Mouse (Mus musculus) stomach, embryonic 16.5 days (tissue): ENCODE measurements around the gene Tpm3. TPM values are rescaled to one million over a fixed set of nuclear protein-coding genes. Genes with fewer than 3 reads are reported as not detected.

Experiments used
- ATAC-seq: fragments of 200-750 bp; cut with Nextera tagmentation; 2 replicates; pipeline ENCODE4 v1.8.0; 2017; ENCODE audit warnings: moderate number of reproducible peaks, moderate TSS enrichment; ENCODE audit not compliant: insufficient read depth, low FRiP score
- H3K27ac ChIP-seq: fragments of 300-500 bp; sonication (generic); 2 replicates; pipeline ENCODE4 v1.5.1; 2014; ENCODE audit warnings: low read length
- H3K27me3 ChIP-seq: fragments of 300-500 bp; sonication (generic); 2 replicates; pipeline ENCODE4 v1.6.1; 2014; ENCODE audit warnings: low read length, control low read depth, mixed read lengths; ENCODE audit not compliant: control insufficient read depth, insufficient read depth
- H3K36me3 ChIP-seq: fragments of 300-500 bp; sonication (generic); 2 replicates; pipeline ENCODE4 v1.6.1; 2014; ENCODE audit warnings: low read length; ENCODE audit not compliant: control insufficient read depth, insufficient read depth
- H3K4me1 ChIP-seq: fragments of 300-500 bp; sonication (generic); 2 replicates; pipeline ENCODE4 v1.6.1; 2014; ENCODE audit warnings: low read length, control low read depth, mixed read lengths; ENCODE audit not compliant: control insufficient read depth, insufficient read depth
- H3K4me2 ChIP-seq: fragments of 300-500 bp; sonication (generic); 2 replicates; pipeline ENCODE4 v1.6.1; 2014; ENCODE audit warnings: low read depth, low read length, mixed read lengths
- H3K4me3 ChIP-seq: fragments of 300-500 bp; sonication (generic); replicated peaks from 2 replicates; pipeline ENCODE4 v1.5.1; 2014; ENCODE audit warnings: mild to moderate bottlenecking, low read length
- H3K9ac ChIP-seq: fragments of 300-500 bp; sonication (generic); 2 replicates; pipeline ENCODE4 v1.6.1; 2014; ENCODE audit warnings: low read length
- H3K9me3 ChIP-seq: fragments of 300-500 bp; sonication (generic); replicated peaks from 2 replicates; pipeline ENCODE4 v1.6.1; 2016; ENCODE audit warnings: low read length, control low read depth; ENCODE audit not compliant: control insufficient read depth
- WGBS: fragments of 180-500 bp; shearing (Covaris S2); extraction: QIAGEN DNeasy Blood & Tissue Kit; methylation state at CpG from one replicate; pipeline ENCODE4 v1.1.7; 2014; 5-methylcytosine and 5-hydroxymethylcytosine counted together
- microRNA counts: library from miRNA; unstranded; fragments of <30 nt; microRNA quantifications from one replicate; lab custom pipeline; 2016
- microRNA-seq: library from miRNA; unstranded; fragments of <30 nt; microRNA quantifications from one replicate; pipeline ENCODE4, GENCODE M21; 2016
- polyA plus RNA-seq: library from polyadenylated mRNA; unstranded; fragments of >200 nt; fragmentation: Nextera tagmentation; extraction: Ambion mirVana; gene quantifications from 2 replicates; pipeline ENCODE4 v1.2.1, GENCODE M21; 2015

The Tpm3 gene
- polyA plus RNA-seq, 1 experiment from 2014 or later, result 525 TPM

DNA sequence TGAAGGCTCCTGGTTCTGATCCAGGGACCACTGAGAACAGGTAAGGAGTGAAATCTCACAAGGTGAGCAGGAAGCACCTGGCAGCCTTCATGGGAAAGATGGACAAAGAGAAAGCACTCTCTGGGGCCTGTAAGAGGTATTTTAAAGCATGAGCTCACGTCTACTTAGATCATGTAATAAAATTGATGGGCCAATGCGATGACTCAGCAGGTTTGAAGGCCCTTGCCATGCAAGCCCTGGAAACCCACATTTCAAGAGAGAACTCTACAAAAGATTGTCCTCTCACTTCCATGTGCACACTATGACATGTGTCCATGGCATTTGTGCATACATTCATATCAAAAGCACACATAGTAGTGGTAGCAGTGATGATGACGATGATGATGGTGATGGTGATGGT, 67.5 kb downstream of the Tpm3 start:
- H3K9me3 ChIP-seq, result no peaks in the 10 kb centered on the region
- H3K4me2 ChIP-seq, result no peak overlapping the region
- no peak for ATAC-seq
- H3K9ac ChIP-seq, result no peak overlapping the region
- H3K27ac ChIP-seq, result no peak overlapping the region
- WGBS, result 81% methylated on average over 3 of the region's 3 CpGs
- no peaks in the 10 kb centered on the region for H3K27me3 ChIP-seq
- no peaks in the 10 kb centered on the region for H3K36me3 ChIP-seq
- no peak overlapping the region for H3K4me3 ChIP-seq
- H3K4me1 ChIP-seq, result no peaks in the 10 kb centered on the region

DNA sequence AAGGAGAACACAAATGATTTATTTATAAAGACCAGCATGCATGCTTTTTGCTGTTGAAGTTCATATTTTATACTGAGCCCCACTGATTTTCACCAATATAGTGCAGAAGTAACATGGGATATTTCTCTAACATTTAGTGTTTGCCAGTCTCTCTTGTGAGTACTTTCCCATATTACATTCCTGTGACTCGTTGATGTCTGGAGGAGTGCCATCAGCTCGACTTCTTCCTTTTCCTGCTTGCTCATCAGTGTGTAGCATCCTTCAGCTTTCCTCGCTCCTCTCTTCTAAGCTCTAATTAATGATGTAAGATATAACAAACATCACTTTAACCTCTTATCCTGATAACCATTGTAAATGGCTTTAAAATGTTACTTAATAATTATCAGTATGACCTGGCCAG, 73.0 kb downstream of the Tpm3 start:
- WGBS, result 61% methylated on average over 3 of the region's 3 CpGs
- no peaks in the 10 kb centered on the region for H3K4me1 ChIP-seq
- H3K9ac ChIP-seq, result no peak overlapping the region
- H3K27ac ChIP-seq, result no peak overlapping the region
- no peaks in the 10 kb centered on the region for H3K9me3 ChIP-seq
- H3K36me3 ChIP-seq, result no peaks in the 10 kb centered on the region
- no peak overlapping the region for H3K4me3 ChIP-seq
- no peaks in the 10 kb centered on the region for H3K27me3 ChIP-seq
- H3K4me2 ChIP-seq, result no peak overlapping the region
- no peak for ATAC-seq

DNA sequence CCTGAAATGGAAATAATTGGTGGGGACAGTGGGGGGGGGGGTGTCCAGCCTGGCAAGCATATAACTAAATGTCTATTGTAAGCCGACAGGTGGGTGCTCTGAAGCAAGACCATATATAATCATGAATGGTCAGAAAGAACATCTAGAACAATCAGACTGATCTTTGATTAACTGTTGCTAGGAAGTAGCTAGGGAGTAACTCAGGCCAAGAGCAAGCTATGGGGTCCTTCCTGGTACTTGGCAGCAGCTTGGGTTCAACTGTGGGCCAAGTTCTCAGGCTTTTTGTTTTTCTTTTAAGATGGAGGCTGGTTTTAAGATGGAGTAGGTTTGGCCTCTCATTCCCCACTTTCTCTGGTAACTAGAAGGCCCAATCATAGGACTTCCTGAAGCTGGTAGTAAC, 74.2 kb downstream of the Tpm3 start:
- Histone ChIP-seq H3K9ac (no peak overlapping the region), H3K36me3 (no peaks in the 10 kb centered on the region), H3K27me3 (no peaks in the 10 kb centered on the region), H3K27ac (no peak overlapping the region), H3K4me2 (no peak overlapping the region), H3K4me1 (no peaks in the 10 kb centered on the region), H3K4me3 (no peak overlapping the region), H3K9me3 (no peaks in the 10 kb centered on the region)
- no peak for ATAC-seq
- WGBS, result 96% methylated on average over 1 of the region's 1 CpGs

MicroRNAs within 50 kb of the gene (microRNA counts, 519-probe panel; counts per million panel counts)
- 3,214 counts per million, percentile 75 among the panel's probes with 10 or more counts for microRNA mmu-miR-190b (lab: Ali Mortazavi, UCI)

Small RNA genes within 50 kb of the gene (microRNA-seq; reads per million reads assigned to microRNA genes)
- 16.4 reads per million, percentile 37 among the genes with 10 or more reads in this experiment for gene Mir190b

Other genes starting within 250 kb of the Tpm3 start
- gene She, start 241.3 kb upstream of the Tpm3 start, polyA plus RNA-seq, result 3.0 and 3.1 TPM in 2 replicates
- 2.9 and 3.2 TPM in 2 replicates for gene Il6ra, start 159.5 kb upstream of the Tpm3 start, polyA plus RNA-seq
- gene Atp8b2, start 109.1 kb upstream of the Tpm3 start, polyA plus RNA-seq, result 11.6 and 12.3 TPM in 2 replicates
- 126 and 132 TPM in 2 replicates for gene Hax1, start 73.9 kb upstream of the Tpm3 start, polyA plus RNA-seq
- 157 and 158 TPM in 2 replicates for gene 4933434E20Rik, start 21.0 kb upstream of the Tpm3 start, polyA plus RNA-seq
- gene Ubap2l, start 20.0 kb upstream of the Tpm3 start, polyA plus RNA-seq, result 141 and 142 TPM in 2 replicates
- gene Nup210l, start 31.5 kb downstream of the Tpm3 start, polyA plus RNA-seq, result 0.28 and 0.34 TPM in 2 replicates
- gene Rps27, start 141.0 kb downstream of the Tpm3 start, polyA plus RNA-seq, result 1,106 and 1,465 TPM in 2 replicates
- 30.5 and 33.1 TPM in 2 replicates for gene Rab13, start 141.0 kb downstream of the Tpm3 start, polyA plus RNA-seq
- 92.3 and 104 TPM in 2 replicates for gene Jtb, start 158.9 kb downstream of the Tpm3 start, polyA plus RNA-seq
- gene Creb3l4, start 170.9 kb downstream of the Tpm3 start, polyA plus RNA-seq, result 28.9 and 34.4 TPM in 2 replicates
- 101 and 122 TPM in 2 replicates for gene Slc39a1, start 175.5 kb downstream of the Tpm3 start, polyA plus RNA-seq
- gene Crtc2, start 181.5 kb downstream of the Tpm3 start, polyA plus RNA-seq, result 18.2 and 21.1 TPM in 2 replicates
- gene Dennd4b, start 192.5 kb downstream of the Tpm3 start, polyA plus RNA-seq, result 3.8 and 4.3 TPM in 2 replicates
- 8.1 and 8.2 TPM in 2 replicates for gene Gatad2b, start 220.5 kb downstream of the Tpm3 start, polyA plus RNA-seq